Mouse (Mus musculus) ES-E14 (cell line): ENCODE data around the gene Rex1bd.

Source experiments
- CHD2 ChIP-seq: IDR thresholded peaks from 2 replicates; pipeline ENCODE4 v1.6.1; 2014; ENCODE audit warnings: mild to moderate bottlenecking, low read depth, low read length, inconsistent platforms
- HCFC1 ChIP-seq: IDR thresholded peaks from 2 replicates; pipeline ENCODE4 v1.6.1; 2012; ENCODE audit warnings: low read length, inconsistent platforms, borderline replicate concordance; ENCODE audit not compliant: insufficient read depth
- MAFK ChIP-seq: IDR thresholded peaks from 2 replicates; pipeline ENCODE4 v1.6.1; 2014; ENCODE audit warnings: mild to moderate bottlenecking, low read depth, low read length, inconsistent platforms; ENCODE audit not compliant: insufficient read depth
- ZC3H11A ChIP-seq: IDR thresholded peaks from 2 replicates; pipeline ENCODE4 v1.6.1; 2012; ENCODE audit warnings: low read depth, mild to moderate bottlenecking, inconsistent platforms, low read length, borderline replicate concordance
- ZNF384 ChIP-seq: IDR thresholded peaks from 2 replicates; pipeline ENCODE4 v1.6.1; 2012; ENCODE audit warnings: low read depth, low read length, inconsistent platforms

DNA sequence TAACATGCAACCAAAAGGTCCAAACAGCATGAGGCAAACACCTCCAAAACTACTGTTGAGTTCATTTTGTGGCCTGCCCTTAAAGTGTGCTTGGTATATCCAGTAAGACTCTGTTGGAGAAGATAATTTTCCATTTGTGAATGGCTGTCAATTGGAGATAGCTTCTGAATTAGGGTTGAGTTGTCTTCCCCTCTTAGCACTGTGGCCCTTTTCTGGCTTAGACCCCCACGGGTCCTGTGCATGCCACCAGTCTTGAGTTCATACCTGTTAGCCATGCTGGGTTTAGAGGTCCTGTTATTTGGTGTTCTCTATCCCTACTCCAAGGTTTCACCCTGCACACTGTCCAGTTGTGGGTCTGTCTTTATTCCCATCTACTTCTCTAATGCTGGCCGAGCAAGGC, 5.2 kb upstream of the Rex1bd start:
- TF ChIP-seq CHD2 (no peak), MAFK (no peak), ZNF384 (no peak), ZC3H11A (no peak), HCFC1 (no peak)
